Mouse (Mus musculus) heart, adult 2 months (tissue): ENCODE measurements at regions not wholly inside any gene's neighbourhood (a gene's known extent, or its start where the extent isn't known, plus 50 kb on each side); places are given as distances from the start of the nearest gene placed in this dataset.
A peak's percentile ranks its signal among the peaks of the same experiment; 100 is the strongest.

Experiments used
- CTCF ChIP-seq: fragments of 200-600 bp; IDR thresholded peaks from 2 replicates; pipeline ENCODE4 v1.8.1; 2022; ENCODE audit warnings: antibody characterized with exemption, mild to moderate bottlenecking, moderate library complexity
- POLR2A ChIP-seq: fragments of 200-500 bp; IDR thresholded peaks from 2 replicates; pipeline ENCODE4 v1.6.1; 2011; ENCODE audit warnings: mild to moderate bottlenecking, low read depth, low read length, control low read depth; ENCODE audit not compliant: insufficient read depth

DNA sequence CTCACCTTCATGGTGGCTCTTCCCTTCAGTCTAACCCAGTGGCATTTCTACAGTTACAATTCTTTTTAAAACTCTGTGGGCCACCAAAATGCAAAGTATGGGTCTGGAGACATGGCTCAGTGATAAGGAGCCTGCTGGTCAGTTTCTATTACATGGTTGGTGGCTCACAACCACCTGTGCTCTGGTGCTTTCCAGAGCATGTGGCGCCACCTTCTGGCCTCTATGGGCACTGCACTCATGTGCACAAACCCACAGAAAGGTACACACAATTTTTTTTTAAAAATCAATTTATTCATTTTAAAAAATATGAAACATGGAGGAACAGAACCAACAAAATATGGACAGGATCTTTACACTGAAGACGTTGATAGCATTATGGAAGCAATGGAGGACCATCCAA lies 58.7 kb upstream of the Smad3 start:
- TF ChIP-seq CTCF, result peak; percentile 65
- TF ChIP-seq POLR2A, result no peak
